Mouse (Mus musculus) C2C12 (cell line): ENCODE data around the gene Mob3b.

ENCODE experiments used
- CEBPB ChIP-seq: IDR thresholded peaks from one replicate; pipeline ENCODE4 v1.6.1; 2011; ENCODE audit warnings: low read depth, mild to moderate bottlenecking, control low read depth, moderate library complexity
- CTCF ChIP-seq: IDR thresholded peaks from one replicate; pipeline ENCODE4 v1.5.1; 2011; ENCODE audit not compliant: control insufficient read depth, insufficient read depth, insufficient read length
- MAX ChIP-seq: IDR thresholded peaks from one replicate; pipeline ENCODE4 v1.6.1; 2011; ENCODE audit warnings: mild to moderate bottlenecking, control low read depth
- MYOG ChIP-seq: IDR thresholded peaks from one replicate; pipeline ENCODE4 v1.6.1; 2011; ENCODE audit not compliant: control insufficient read depth, insufficient read length; ENCODE audit errors: extremely low read depth
- USF1 ChIP-seq: IDR thresholded peaks from one replicate; pipeline ENCODE4 v1.6.1; 2011; ENCODE audit warnings: low read depth, mild to moderate bottlenecking, control low read depth, moderate library complexity

GRCm38 (mm10) chr4:35187617-35188326 is 30.5 kb upstream of the Mob3b start:
- TF ChIP-seq USF1: no peak
- TF ChIP-seq CTCF: no peak
- TF ChIP-seq CEBPB: no peak
- no peak for TF ChIP-seq MYOG
- TF ChIP-seq MAX: no peak
